In genomic region chr4:109976273-109977147, GRCm38 (mm10) we compare ENCODE assay signal across 8 mouse cellular contexts. TPM values are rescaled to one million over a fixed set of nuclear protein-coding genes. Genes with fewer than 3 reads are reported as not detected.
DNase-seq lines count a peak whose midpoint lies in the region; ATAC-seq and TF ChIP-seq lines count a peak whose summit lies in the region.

No protein-coding gene starts in this region.

- intact Hi-C loops in heart, postnatal 25 days (cut with DNase I): no loop called here

- H3K36me3 ChIP-seq in heart, embryonic 15.5 days: no peaks in the 10 kb centered on the region
- H3K36me3 ChIP-seq in E14TG2a.4 (ENCODE audit: insufficient read depth, low read length): no peaks in the 10 kb centered on the region
- no peaks in the 10 kb centered on the region for H3K36me3 ChIP-seq in embryonic facial prominence, embryonic 13.5 days
- H3K36me3 ChIP-seq in midbrain, embryonic 12.5 days: no peaks in the 10 kb centered on the region

- 2% methylated on average over 34 of the region's 34 CpGs for WGBS in heart, embryonic 15.5 days
- 1% methylated on average over 34 of the region's 34 CpGs for WGBS in embryonic facial prominence, embryonic 13.5 days
- WGBS in midbrain, embryonic 12.5 days: 2% methylated on average over 34 of the region's 34 CpGs

- no peak for ATAC-seq in heart, embryonic 15.5 days (replicated peaks; ENCODE audit: insufficient number of reproducible peaks, insufficient read depth, low FRiP score, low read depth)
- no peak for ATAC-seq in embryonic facial prominence, embryonic 13.5 days (ENCODE audit: insufficient number of reproducible peaks, insufficient read depth, low FRiP score, low TSS enrichment, low read depth)
- no peak for ATAC-seq in midbrain, embryonic 12.5 days (ENCODE audit: low FRiP score, low read depth)

- peaks cover 97% of the 10 kb centered on the region for H3K27me3 ChIP-seq in heart, embryonic 15.5 days
- peaks cover 96% of the 10 kb centered on the region for H3K27me3 ChIP-seq in E14TG2a.4 (ENCODE audit: insufficient read depth, low read length)
- H3K27me3 ChIP-seq in embryonic facial prominence, embryonic 13.5 days: peaks cover 99% of the 10 kb centered on the region
- peaks cover 98% of the 10 kb centered on the region for H3K27me3 ChIP-seq in midbrain, embryonic 12.5 days

- TF ChIP-seq CTCF in E14TG2a.4 (conservative IDR thresholded peaks at IDR 0.05; ENCODE audit: low read length): no peak

- DNase-seq in heart, postnatal 25 days (ENCODE audit: low spot score): no peak
- DNase-seq in thymus, postnatal 0 days (ENCODE audit: low spot score): no peak
- DNase-seq in layer of hippocampus, adult 8-10 months (ENCODE audit: low spot score in 2 of 2): no peak
- no peak for DNase-seq in lung, postnatal 10 days

- H3K4me3 ChIP-seq in heart, embryonic 15.5 days: peak overlapping the region; percentile 6; the same call in 1 of the 2 replicates
- peak overlapping the region; percentile 81 for H3K4me3 ChIP-seq in E14TG2a.4 (replicated peaks; ENCODE audit: low read length)
- H3K4me3 ChIP-seq in embryonic facial prominence, embryonic 13.5 days: peak overlapping the region; percentile 47
- peak overlapping the region; percentile 52 for H3K4me3 ChIP-seq in midbrain, embryonic 12.5 days

- H3K4me2 ChIP-seq in heart, embryonic 15.5 days: no peak overlapping the region
- peak overlapping the region; percentile 66 for H3K4me2 ChIP-seq in embryonic facial prominence, embryonic 13.5 days
- peak overlapping the region; percentile 71 for H3K4me2 ChIP-seq in midbrain, embryonic 12.5 days (replicated peaks)

- H3K4me1 ChIP-seq in heart, embryonic 15.5 days (replicated peaks): peaks cover 40% of the 10 kb centered on the region
- peaks cover 56% of the 10 kb centered on the region for H3K4me1 ChIP-seq in E14TG2a.4 (replicated peaks; ENCODE audit: low read depth, low read length)
- H3K4me1 ChIP-seq in embryonic facial prominence, embryonic 13.5 days: peaks cover 30% of the 10 kb centered on the region
- H3K4me1 ChIP-seq in midbrain, embryonic 12.5 days: peaks cover 35% of the 10 kb centered on the region

- peaks cover 2% of the 10 kb centered on the region; the same call in 1 of the 2 replicates for H3K9me3 ChIP-seq in heart, embryonic 15.5 days (replicated peaks)
- no peaks in the 10 kb centered on the region for H3K9me3 ChIP-seq in E14TG2a.4 (ENCODE audit: low read length)
- no peaks in the 10 kb centered on the region for H3K9me3 ChIP-seq in embryonic facial prominence, embryonic 13.5 days
- H3K9me3 ChIP-seq in midbrain, embryonic 12.5 days: no peaks in the 10 kb centered on the region

- no peak overlapping the region for H3K27ac ChIP-seq in heart, embryonic 15.5 days
- H3K27ac ChIP-seq in embryonic facial prominence, embryonic 13.5 days: no peak overlapping the region
- H3K27ac ChIP-seq in midbrain, embryonic 12.5 days (replicated peaks): peak overlapping the region; percentile 78

- no peak overlapping the region for H3K9ac ChIP-seq in heart, embryonic 15.5 days
- no peak overlapping the region for H3K9ac ChIP-seq in embryonic facial prominence, embryonic 13.5 days
- H3K9ac ChIP-seq in midbrain, embryonic 12.5 days (replicated peaks): peak overlapping the region; percentile 65

RNA-seq across cellular contexts. Expression of gene Dmrta2, which starts 1.3 kb away (rescaled TPM):
- 0.09 TPM in 1 of 2 replicates, not detected in the other for polyA plus RNA-seq in heart, embryonic 15.5 days (2015; fragmentation: Nextera tagmentation; extraction: Ambion mirVana)
- under 1 TPM in 1 of 2 experiments, not detected in 1; 0.10 TPM for total RNA-seq in heart, postnatal 25 days (2021)
- polyA plus RNA-seq in embryonic facial prominence, embryonic 13.5 days (2015; fragmentation: Nextera tagmentation; extraction: Ambion mirVana): 0.56 and 1.5 TPM in 2 replicates
- polyA plus RNA-seq in midbrain, embryonic 12.5 days (2016; fragmentation: Nextera tagmentation; extraction: Ambion mirVana): 3.2 TPM in 2 replicates
- 0.06 TPM in 1 of 2 replicates, not detected in the other for polyA plus RNA-seq in thymus, postnatal 0 days (2015; fragmentation: Nextera tagmentation; extraction: Ambion mirVana)
- total RNA-seq in layer of hippocampus, adult 8-10 months (2022): 1 to 10 TPM; 1.7 to 3.4 (median 2.2) TPM

Comparison
In these comparisons a context has a peak if more than half of its experiments do, and no peak if none do; other contexts are left out.
1. H3K4me3 ChIP-seq: peak in every context shown above with its lines; median percentile 81 in E14TG2a.4; 52 in midbrain, embryonic 12.5 days; 47 in embryonic facial prominence, embryonic 13.5 days; 6 in heart, embryonic 15.5 days.